Mouse (Mus musculus) stomach, embryonic 15.5 days (tissue): ENCODE results near the gene Tmem50b. TPM values are rescaled to one million over a fixed set of nuclear protein-coding genes. Genes with fewer than 3 reads are reported as not detected.

ENCODE experiments used
- ATAC-seq: fragments of 200-750 bp; cut with Nextera tagmentation; 2 replicates; pipeline ENCODE4 v1.8.0; 2017; ENCODE audit warnings: low read depth, moderate number of reproducible peaks, moderate TSS enrichment; ENCODE audit not compliant: insufficient read depth, low FRiP score
- H3K27ac ChIP-seq: fragments of 300-500 bp; sonication (generic); 2 replicates; pipeline ENCODE4 v1.5.1; 2015; ENCODE audit warnings: mild to moderate bottlenecking, inconsistent platforms
- H3K27me3 ChIP-seq: fragments of 300-500 bp; sonication (generic); replicated peaks from 2 replicates; pipeline ENCODE4 v1.6.1; 2015; ENCODE audit warnings: inconsistent platforms
- H3K36me3 ChIP-seq: fragments of 300-500 bp; sonication (generic); 2 replicates; pipeline ENCODE4 v1.6.1; 2015; ENCODE audit warnings: inconsistent platforms
- H3K4me1 ChIP-seq: fragments of 300-500 bp; sonication (generic); 2 replicates; pipeline ENCODE4 v1.6.1; 2015; ENCODE audit warnings: inconsistent platforms
- H3K4me2 ChIP-seq: fragments of 300-500 bp; sonication (generic); 2 replicates; pipeline ENCODE4 v1.6.1; 2015; ENCODE audit warnings: mild to moderate bottlenecking, inconsistent platforms
- H3K4me3 ChIP-seq: fragments of 300-500 bp; sonication (generic); replicated peaks from 2 replicates; pipeline ENCODE4 v1.5.1; 2015; ENCODE audit warnings: inconsistent platforms
- H3K9ac ChIP-seq: fragments of 300-500 bp; sonication (generic); 2 replicates; pipeline ENCODE4 v1.6.1; 2015; ENCODE audit warnings: inconsistent platforms
- H3K9me3 ChIP-seq: fragments of 300-500 bp; sonication (generic); 2 replicates; pipeline ENCODE4 v1.6.1; 2016; ENCODE audit warnings: inconsistent platforms
- WGBS: fragments of 180-500 bp; shearing (Covaris S2); methylation state at CpG from one replicate; pipeline ENCODE4 v1.1.7; 2015; 5-methylcytosine and 5-hydroxymethylcytosine counted together
- polyA plus RNA-seq: library from polyadenylated mRNA; unstranded; fragments of >200 nt; fragmentation: Nextera tagmentation; extraction: Ambion mirVana; gene quantifications from 2 replicates; pipeline ENCODE4 v1.2.1, GENCODE M21; 2015

Tmem50b gene
- polyA plus RNA-seq, 1 experiment from 2014 or later, result 46.7 TPM

- H3K9ac ChIP-seq, result no peak overlapping the region
- no peak for ATAC-seq
- WGBS, result 90% methylated on average over 4 of the region's 4 CpGs
- peaks cover 42% of the 10 kb centered on the region; the same call in 1 of the 2 replicates for H3K36me3 ChIP-seq
- no peaks in the 10 kb centered on the region for H3K9me3 ChIP-seq
- no peak overlapping the region for H3K4me3 ChIP-seq
- H3K4me2 ChIP-seq, result no peak overlapping the region
- H3K4me1 ChIP-seq, result no peaks in the 10 kb centered on the region
- H3K27me3 ChIP-seq, result no peaks in the 10 kb centered on the region
- no peak overlapping the region for H3K27ac ChIP-seq
These were observed 32.1 kb upstream of the Tmem50b start for GRCm38 (mm10) chr16:91629749-91630148.

GRCm38 (mm10) chr16:91628673-91629072 is 31.1 kb upstream of the Tmem50b start:
- no peak for ATAC-seq
- no peaks in the 10 kb centered on the region for H3K4me1 ChIP-seq
- WGBS, result 88% methylated on average over 3 of the region's 3 CpGs
- H3K36me3 ChIP-seq, result 0 out of 2 replicates have a peak, but pooled peaks cover 47% of the 10 kb centered on the region
- H3K9ac ChIP-seq, result no peak overlapping the region
- H3K9me3 ChIP-seq, result no peaks in the 10 kb centered on the region
- H3K4me2 ChIP-seq, result no peak overlapping the region
- no peaks in the 10 kb centered on the region for H3K27me3 ChIP-seq
- H3K27ac ChIP-seq, result no peak overlapping the region
- no peak overlapping the region for H3K4me3 ChIP-seq

- ATAC-seq, result no peak
- 86% methylated on average over 7 of the region's 7 CpGs for WGBS
- Histone ChIP-seq H3K9me3 (no peaks in the 10 kb centered on the region), H3K4me3 (no peak overlapping the region), H3K27ac (no peak overlapping the region), H3K4me2 (no peak overlapping the region), H3K36me3 (peaks cover 51% of the 10 kb centered on the region; the same call in 1 of the 2 replicates), H3K9ac (no peak overlapping the region), H3K4me1 (no peaks in the 10 kb centered on the region), H3K27me3 (no peaks in the 10 kb centered on the region)
These were observed 30.2 kb upstream of the Tmem50b start for GRCm38 (mm10) chr16:91627831-91628230.

GRCm38 (mm10) chr16:91623074-91623473 is 25.5 kb upstream of the Tmem50b start:
- 90% methylated on average over 9 of the region's 9 CpGs for WGBS
- Histone ChIP-seq H3K9me3 (no peaks in the 10 kb centered on the region), H3K27ac (no peak overlapping the region), H3K4me1 (no peaks in the 10 kb centered on the region; the same call in 1 of the 2 replicates), H3K4me3 (no peak overlapping the region), H3K36me3 (peaks cover 47% of the 10 kb centered on the region), H3K9ac (no peak overlapping the region), H3K27me3 (no peaks in the 10 kb centered on the region), H3K4me2 (no peak overlapping the region)
- no peak for ATAC-seq

- Histone ChIP-seq H3K4me2 (no peak overlapping the region), H3K36me3 (peaks cover 34% of the 10 kb centered on the region)
- 87% methylated on average over 11 of the region's 11 CpGs for WGBS
These were observed 23.4 kb upstream of the Tmem50b start for GRCm38 (mm10) chr16:91620991-91621390.

GRCm38 (mm10) chr16:91620185-91620584 is 22.6 kb upstream of the Tmem50b start:
- Histone ChIP-seq H3K9me3 (no peaks in the 10 kb centered on the region), H3K27ac (no peak overlapping the region), H3K4me3 (no peak overlapping the region), H3K27me3 (no peaks in the 10 kb centered on the region), H3K9ac (no peak overlapping the region), H3K4me2 (no peak overlapping the region), H3K36me3 (peaks cover 34% of the 10 kb centered on the region), H3K4me1 (no peaks in the 10 kb centered on the region; the same call in 1 of the 2 replicates)
- ATAC-seq, result no peak
- WGBS, result 85% methylated on average over 5 of the region's 5 CpGs

More at GRCm38 (mm10) chr16:91620991-91621390, 23.4 kb upstream of the Tmem50b start:
- Histone ChIP-seq H3K27me3 (no peaks in the 10 kb centered on the region), H3K9me3 (no peaks in the 10 kb centered on the region), H3K27ac (no peak overlapping the region), H3K4me3 (no peak overlapping the region), H3K9ac (no peak overlapping the region), H3K4me1 (no peaks in the 10 kb centered on the region; the same call in 1 of the 2 replicates)
- no peak for ATAC-seq

GRCm38 (mm10) chr16:91618511-91619501 is 21.2 kb upstream of the Tmem50b start, which contains the start of gene Dnajc28:
Gene Dnajc28, minus strand, starts transcription at chr16:91619026.
- Histone ChIP-seq H3K4me1 (no peaks in the 10 kb centered on the region; the same call in 1 of the 2 replicates), H3K4me3 (peak within 1 kb of the TSS; percentile 64), H3K9ac (peak within 1 kb of the TSS; percentile 26; the same call in 1 of the 2 replicates), H3K4me2 (peak within 1 kb of the TSS; percentile 72), H3K36me3 (peaks cover 24% of the 10 kb centered on the region), H3K27me3 (no peaks in the 10 kb centered on the region), H3K27ac (no peak within 1 kb of the TSS), H3K9me3 (no peaks in the 10 kb centered on the region)
- WGBS, result 10% methylated on average over 39 of the region's 39 CpGs
- peak; percentile 92 for ATAC-seq

GRCm38 (mm10) chr16:91614552-91614951 is 17.0 kb upstream of the Tmem50b start:
- no peak for ATAC-seq
- H3K9ac ChIP-seq, result no peak overlapping the region
- H3K27me3 ChIP-seq, result no peaks in the 10 kb centered on the region
- H3K36me3 ChIP-seq, result no peaks in the 10 kb centered on the region
- WGBS, result 77% methylated on average over 6 of the region's 6 CpGs
- H3K4me1 ChIP-seq, result no peaks in the 10 kb centered on the region; the same call in 1 of the 2 replicates
- no peaks in the 10 kb centered on the region for H3K9me3 ChIP-seq
- no peak overlapping the region for H3K27ac ChIP-seq
- H3K4me3 ChIP-seq, result no peak overlapping the region
- no peak overlapping the region for H3K4me2 ChIP-seq

- no peak for ATAC-seq
- Histone ChIP-seq H3K4me1 (no peaks in the 10 kb centered on the region), H3K9ac (no peak overlapping the region), H3K27ac (no peak overlapping the region), H3K36me3 (no peaks in the 10 kb centered on the region), H3K27me3 (no peaks in the 10 kb centered on the region), H3K4me2 (no peak overlapping the region), H3K9me3 (no peaks in the 10 kb centered on the region), H3K4me3 (no peak overlapping the region)
- WGBS, result 60% methylated on average over 5 of the region's 5 CpGs
These were observed 14.9 kb upstream of the Tmem50b start for GRCm38 (mm10) chr16:91612525-91612924.

- H3K36me3 ChIP-seq, result no peaks in the 10 kb centered on the region
- H3K4me2 ChIP-seq, result no peak overlapping the region
- H3K9ac ChIP-seq, result no peak overlapping the region
- H3K9me3 ChIP-seq, result no peaks in the 10 kb centered on the region
- 70% methylated on average over 11 of the region's 11 CpGs for WGBS
- H3K27ac ChIP-seq, result no peak overlapping the region
- no peak overlapping the region for H3K4me3 ChIP-seq
- ATAC-seq, result no peak
- H3K4me1 ChIP-seq, result no peaks in the 10 kb centered on the region
- no peaks in the 10 kb centered on the region for H3K27me3 ChIP-seq
These were observed 13.6 kb upstream of the Tmem50b start for GRCm38 (mm10) chr16:91611248-91611647.

- Histone ChIP-seq H3K4me1 (no peaks in the 10 kb centered on the region), H3K27me3 (no peaks in the 10 kb centered on the region), H3K9me3 (no peaks in the 10 kb centered on the region), H3K4me2 (no peak overlapping the region), H3K4me3 (no peak overlapping the region), H3K9ac (no peak overlapping the region), H3K27ac (no peak overlapping the region), H3K36me3 (no peaks in the 10 kb centered on the region)
- ATAC-seq, result no peak
- WGBS, result 63% methylated on average over 9 of the region's 9 CpGs
These were observed 12.1 kb upstream of the Tmem50b start for GRCm38 (mm10) chr16:91609501-91610245.
